Mouse (Mus musculus) liver, embryonic 14 days (tissue): ENCODE data around the gene Psmb3. TPM values are rescaled to one million over a fixed set of nuclear protein-coding genes. Genes with fewer than 3 reads are reported as not detected.

Source experiments
- polyA plus RNA-seq: library from polyadenylated mRNA; depleted of rRNA; stranded (reverse); fragments of >200 nt; gene quantifications from 2 replicates; pipeline ENCODE4 v1.2.3, GENCODE M21; 2012; rRNA removed

The Psmb3 gene
- 180 and 207 TPM in 2 replicates for polyA plus RNA-seq

GRCm38 (mm10) chr11:97703039-97703826 is at the start of gene Psmb3:
Psmb3 (plus strand) TSS chr11:97703399.

DNA sequence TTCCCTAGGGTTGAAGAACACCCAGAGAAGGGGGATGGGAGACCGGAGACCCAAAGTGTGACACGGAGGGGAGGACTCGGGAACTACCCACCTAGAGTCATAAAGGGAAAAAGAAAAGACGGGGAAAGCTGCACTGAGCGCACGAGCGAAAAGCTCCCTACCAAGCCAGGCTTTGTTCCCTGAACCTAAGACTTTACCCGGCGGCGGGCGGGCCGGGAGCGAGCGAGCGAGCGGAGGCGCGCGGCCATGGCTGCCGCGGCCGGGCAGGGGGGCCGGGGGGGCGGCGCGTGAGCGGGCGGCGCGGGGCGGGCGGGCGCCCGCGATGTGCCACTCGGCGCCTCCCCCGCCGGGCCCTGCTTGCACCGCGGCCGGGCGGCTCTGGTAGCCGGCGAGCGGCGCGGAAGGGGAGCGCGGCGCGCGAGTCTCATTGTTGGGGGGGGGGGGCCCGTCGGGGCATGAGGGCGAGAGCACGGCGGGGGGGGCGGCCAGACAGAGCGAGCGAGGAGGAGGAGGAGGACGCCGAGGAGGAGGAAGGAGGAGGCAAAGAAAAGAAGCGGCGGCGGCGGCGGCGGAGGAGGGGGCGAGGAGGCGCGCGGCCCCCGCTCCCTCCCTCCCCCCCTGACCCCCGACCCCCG is 40.2 kb upstream of the Psmb3 start, which contains the start of gene Mllt6:
TSS of gene Mllt6 (plus strand) at position 522 of the 635 bp plus-strand sequence.

DNA sequence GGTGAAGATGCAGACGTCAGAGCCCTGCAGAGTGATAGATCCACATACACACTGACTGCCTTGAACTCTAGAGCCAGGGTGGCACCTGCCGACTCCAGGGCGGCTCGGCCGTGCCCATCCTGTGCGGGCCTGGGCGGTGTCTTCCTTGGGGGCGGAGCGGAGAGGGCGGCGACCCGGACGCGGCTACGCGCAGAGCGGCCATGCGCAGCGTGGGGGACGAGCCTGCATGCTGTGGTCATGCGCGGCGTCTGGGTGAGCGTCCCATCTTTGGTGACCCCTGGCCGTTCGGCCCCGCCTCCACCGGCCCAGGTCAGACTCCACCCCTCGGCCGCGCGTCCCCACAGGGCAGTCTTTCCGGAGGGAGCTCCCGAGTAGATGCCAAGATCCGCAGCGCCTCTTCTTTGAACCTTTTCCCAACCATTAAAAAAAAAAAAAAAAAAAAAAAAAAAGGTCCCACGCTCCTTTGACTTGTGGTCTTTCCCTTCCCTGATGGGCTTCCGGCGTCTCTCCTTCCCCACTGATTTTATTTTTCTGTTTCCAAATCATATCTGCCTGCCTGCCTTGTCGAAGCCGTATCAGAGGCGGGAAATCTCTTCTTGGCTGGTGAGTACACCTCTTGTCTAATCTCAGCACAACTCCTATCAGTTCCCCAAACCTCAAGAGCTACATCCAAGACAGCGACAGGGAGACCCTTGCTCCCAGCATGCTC is 17.4 kb upstream of the Psmb3 start, which contains the start of gene Cisd3:
TSS of gene Cisd3 (plus strand) at position 214 of the 709 bp plus-strand sequence.

GRCm38 (mm10) chr11:97700003-97700745 is 3.0 kb upstream of the Psmb3 start, which contains the start of gene Pcgf2:
Pcgf2 (minus strand) TSS chr11:97700497.

DNA sequence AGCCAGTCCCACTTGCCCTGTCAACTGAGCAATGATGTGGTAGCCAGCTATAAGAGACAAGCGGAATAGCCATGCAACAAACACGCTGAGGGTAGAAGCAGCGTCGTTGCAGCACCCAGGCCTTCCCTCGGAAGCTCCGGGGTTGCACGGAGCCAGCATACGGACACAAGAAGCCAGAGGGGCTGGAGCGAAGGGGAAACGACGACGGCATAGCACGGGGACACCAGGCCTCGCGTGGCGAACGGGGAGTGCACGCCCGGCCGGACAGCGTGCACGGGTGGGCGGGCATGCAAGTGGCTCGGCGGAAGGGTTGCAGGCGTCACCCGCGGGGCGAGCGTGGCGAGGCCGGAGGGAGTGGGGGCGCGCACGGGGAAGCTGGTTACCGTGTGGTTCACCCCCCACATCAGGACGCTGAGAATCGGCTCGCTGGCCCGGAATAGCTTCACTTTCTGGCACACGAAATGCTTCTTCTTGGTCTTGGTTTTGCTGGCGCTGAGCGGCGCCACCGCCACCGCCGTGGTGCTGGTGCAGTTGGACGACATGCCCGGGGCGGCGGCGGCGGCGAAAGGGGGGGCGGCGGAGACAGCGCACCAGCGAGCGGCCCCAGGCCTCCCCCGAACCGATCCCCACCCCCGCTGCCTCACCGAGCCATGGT is 41.0 kb downstream of the Psmb3 start, which contains the start of gene Pip4k2b:
TSS of gene Pip4k2b (minus strand) at position 642 of the 655 bp plus-strand sequence.

Other genes with a start within 250 kb of the Psmb3 start
- gene 4933428G20Rik, start 203.1 kb upstream of the Psmb3 start, polyA plus RNA-seq = not detected in 2 replicates
- 0.02 and 0.05 TPM in 2 replicates for gene Srcin1, start 127.2 kb upstream of the Psmb3 start, polyA plus RNA-seq
- 0.62 and 0.67 TPM in 2 replicates for gene Epop, start 73.7 kb upstream of the Psmb3 start, polyA plus RNA-seq
- 1.00 and 1.2 TPM in 2 replicates for gene Mllt6, start 40.0 kb upstream of the Psmb3 start, polyA plus RNA-seq
- gene Cisd3, start 17.6 kb upstream of the Psmb3 start, polyA plus RNA-seq = 4.9 and 5.2 TPM in 2 replicates
- gene Pcgf2, start 2.9 kb upstream of the Psmb3 start, polyA plus RNA-seq = 3.9 and 4.6 TPM in 2 replicates
- gene Pip4k2b, start 41.3 kb downstream of the Psmb3 start, polyA plus RNA-seq = 4.7 and 5.4 TPM in 2 replicates
- gene Cwc25, start 63.2 kb downstream of the Psmb3 start, polyA plus RNA-seq = 5.7 and 5.8 TPM in 2 replicates
- 0.06 TPM in 1 of 2 replicates, not detected in the other for gene 1700001P01Rik, start 72.5 kb downstream of the Psmb3 start, polyA plus RNA-seq
- gene Rpl23, start 79.0 kb downstream of the Psmb3 start, polyA plus RNA-seq = 582 and 642 TPM in 2 replicates
- gene Lasp1, start 95.6 kb downstream of the Psmb3 start, polyA plus RNA-seq = 17.7 and 19.5 TPM in 2 replicates
- gene B230217C12Rik, start 137.4 kb downstream of the Psmb3 start, polyA plus RNA-seq = 0.51 and 0.73 TPM in 2 replicates
- 0.22 and 0.24 TPM in 2 replicates for gene Fbxo47, start 180.8 kb downstream of the Psmb3 start, polyA plus RNA-seq